Mouse (Mus musculus): ENCODE results near the gene Eif3b. TPM values are rescaled to one million over a fixed set of nuclear protein-coding genes. Genes with fewer than 3 reads are reported as not detected.

Eif3b gene
- polyA plus RNA-seq, 1 experiment from 2014 or later = 229 TPM

DNA sequence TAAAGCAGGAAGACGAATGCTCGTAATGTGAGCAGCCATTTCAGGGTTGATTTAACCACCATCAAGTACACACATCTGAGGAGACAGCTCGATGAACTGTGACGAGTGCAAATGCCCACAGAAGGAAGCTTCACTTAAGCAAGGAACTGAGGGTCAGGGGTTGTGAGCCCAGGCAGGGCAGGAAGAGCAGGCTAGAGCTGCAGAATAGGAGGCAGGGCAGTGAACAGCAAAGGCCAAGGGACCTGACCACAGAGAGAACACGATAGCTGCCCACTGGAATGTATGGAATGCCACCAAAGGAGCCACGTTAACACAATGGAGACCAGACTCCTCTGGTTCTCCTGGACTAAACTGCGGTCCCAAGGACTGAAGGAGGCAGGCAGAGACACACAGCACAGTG is 35.6 kb upstream of the Eif3b start:
- peak overlapping the region; percentile 26; the same call in 1 of the 2 replicates for H3K27ac ChIP-seq
- H3K4me3 ChIP-seq = no peak overlapping the region
- 48% methylated on average over 7 of the region's 7 CpGs for WGBS (ENCODE audit: insufficient replicate concordance)
- H3K9me3 ChIP-seq (replicated peaks) = no peaks in the 10 kb centered on the region
- H3K9ac ChIP-seq = no peak overlapping the region
- no peaks in the 10 kb centered on the region for H3K27me3 ChIP-seq (replicated peaks)
- H3K36me3 ChIP-seq = 0 out of 2 replicates have a peak, but pooled peaks cover 4% of the 10 kb centered on the region
- ATAC-seq = 0 out of 2 replicates have a peak, but pooled peaks have one; percentile 27
- H3K4me1 ChIP-seq = peaks cover 55% of the 10 kb centered on the region
- H3K4me2 ChIP-seq = no peak overlapping the region

DNA sequence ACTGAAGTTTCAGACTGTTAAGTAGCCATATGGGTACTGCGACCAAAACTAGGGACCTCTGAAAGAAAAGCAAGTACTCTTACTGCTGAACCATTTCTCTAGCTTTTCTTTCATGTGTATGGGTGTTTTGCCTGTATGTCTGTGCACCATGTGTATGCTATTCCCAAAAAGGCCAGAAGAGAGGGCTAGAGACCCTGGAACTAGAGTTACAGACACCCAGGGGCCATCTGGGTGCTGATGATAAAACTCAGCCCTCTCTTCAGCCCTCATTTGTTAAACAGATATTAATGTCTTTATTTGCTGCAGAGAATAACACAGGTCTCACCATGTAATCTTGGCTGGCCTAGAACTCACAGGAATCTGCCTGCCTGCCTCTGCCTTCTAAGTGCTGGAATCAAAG is 34.7 kb upstream of the Eif3b start:
- H3K4me3 ChIP-seq = no peak overlapping the region
- H3K27me3 ChIP-seq (replicated peaks) = no peaks in the 10 kb centered on the region
- ATAC-seq = no peak
- H3K36me3 ChIP-seq = 0 out of 2 replicates have a peak, but pooled peaks cover 4% of the 10 kb centered on the region
- no peak overlapping the region for H3K9ac ChIP-seq
- no peak overlapping the region for H3K27ac ChIP-seq
- WGBS (ENCODE audit: insufficient replicate concordance) = 71% methylated on average over 1 of the region's 1 CpGs
- H3K9me3 ChIP-seq (replicated peaks) = no peaks in the 10 kb centered on the region
- H3K4me2 ChIP-seq = no peak overlapping the region
- H3K4me1 ChIP-seq = peaks cover 59% of the 10 kb centered on the region

GRCm38 (mm10) chr5:140387236-140387635 is 31.9 kb upstream of the Eif3b start:
- Histone ChIP-seq H3K9ac (no peak overlapping the region), H3K9me3 (replicated peaks) (no peaks in the 10 kb centered on the region), H3K4me3 (no peak overlapping the region), H3K4me2 (peak overlapping the region; percentile 97; the same call in 1 of the 2 replicates), H3K36me3 (no peaks in the 10 kb centered on the region), H3K4me1 (peaks cover 48% of the 10 kb centered on the region), H3K27me3 (replicated peaks) (no peaks in the 10 kb centered on the region), H3K27ac (no peak overlapping the region)
- ATAC-seq = no peak
- 76% methylated on average over 7 of the region's 7 CpGs for WGBS (ENCODE audit: insufficient replicate concordance)

GRCm38 (mm10) chr5:140387816-140388510 is 31.2 kb upstream of the Eif3b start:
- peak overlapping the region; percentile 72 for H3K4me3 ChIP-seq
- no peaks in the 10 kb centered on the region for H3K9me3 ChIP-seq (replicated peaks)
- no peak for ATAC-seq
- peaks cover 44% of the 10 kb centered on the region for H3K4me1 ChIP-seq
- no peaks in the 10 kb centered on the region for H3K36me3 ChIP-seq
- no peaks in the 10 kb centered on the region for H3K27me3 ChIP-seq (replicated peaks)
- H3K9ac ChIP-seq = peak overlapping the region; percentile 79
- H3K27ac ChIP-seq = no peak overlapping the region
- 59% methylated on average over 12 of the region's 12 CpGs for WGBS (ENCODE audit: insufficient replicate concordance)
- peak overlapping the region; percentile 97 for H3K4me2 ChIP-seq

DNA sequence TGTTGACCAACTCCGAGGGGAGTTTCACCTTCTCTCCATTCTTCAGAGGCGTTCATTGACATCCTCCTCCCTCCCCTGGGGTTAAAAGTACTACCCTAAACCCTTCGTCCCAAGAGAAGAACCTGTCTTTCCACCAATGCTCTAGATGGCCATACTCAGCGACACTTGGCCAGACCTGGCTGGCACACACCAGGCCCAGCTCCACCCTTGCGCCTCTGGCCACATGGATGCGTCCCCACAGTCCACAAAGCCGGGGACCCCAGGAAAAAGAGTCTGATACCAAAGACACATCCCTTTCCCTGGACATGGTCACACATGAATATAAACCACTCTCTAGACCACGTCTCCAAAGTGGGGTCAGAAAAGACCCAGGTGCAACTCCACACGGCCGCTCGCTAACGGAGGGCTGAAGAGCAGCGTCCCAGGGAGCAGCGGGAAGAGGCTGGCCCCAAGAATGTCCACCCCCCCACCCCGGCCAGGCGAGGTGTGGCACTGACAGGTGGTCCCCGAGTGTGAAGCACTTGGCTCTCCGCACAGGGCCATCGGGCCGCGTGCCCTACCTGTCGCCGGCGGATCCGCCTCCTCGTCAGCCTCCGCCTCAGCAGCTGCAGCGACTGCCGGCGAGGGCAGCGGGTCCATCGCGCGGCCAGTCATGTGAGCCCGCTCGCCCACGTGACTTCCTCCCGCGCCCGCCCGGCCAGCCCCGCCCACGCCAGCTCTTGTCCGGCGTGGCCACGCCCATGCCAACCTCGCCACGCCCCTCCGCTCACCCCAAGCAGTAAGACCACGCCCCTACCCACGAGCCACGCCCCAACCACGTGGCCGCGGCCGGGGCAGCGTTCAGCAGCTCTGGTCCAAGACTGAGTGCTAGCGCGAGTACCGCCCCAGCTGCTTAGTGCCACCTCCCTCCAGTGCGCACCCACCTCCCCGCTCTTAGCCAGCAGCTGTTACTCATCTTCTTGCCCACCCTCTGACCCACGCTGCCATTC is 30.2 kb upstream of the Eif3b start, which contains the start of gene Snx8:
Gene Snx8, minus strand, starts transcription at position 675 of the 989 bp plus-strand sequence.
- Histone ChIP-seq H3K9me3 (replicated peaks) (no peaks in the 10 kb centered on the region), H3K27ac (peak within 1 kb of the TSS; percentile 59; the same call in 1 of the 2 replicates), H3K4me3 (peak within 1 kb of the TSS; percentile 72), H3K9ac (peak within 1 kb of the TSS; percentile 79), H3K36me3 (no peaks in the 10 kb centered on the region), H3K27me3 (replicated peaks) (no peaks in the 10 kb centered on the region), H3K4me1 (peaks cover 38% of the 10 kb centered on the region), H3K4me2 (peak within 1 kb of the TSS; percentile 97)
- peak; percentile 88 for ATAC-seq
- 2% methylated on average over 63 of the region's 63 CpGs for WGBS (ENCODE audit: insufficient replicate concordance)

DNA sequence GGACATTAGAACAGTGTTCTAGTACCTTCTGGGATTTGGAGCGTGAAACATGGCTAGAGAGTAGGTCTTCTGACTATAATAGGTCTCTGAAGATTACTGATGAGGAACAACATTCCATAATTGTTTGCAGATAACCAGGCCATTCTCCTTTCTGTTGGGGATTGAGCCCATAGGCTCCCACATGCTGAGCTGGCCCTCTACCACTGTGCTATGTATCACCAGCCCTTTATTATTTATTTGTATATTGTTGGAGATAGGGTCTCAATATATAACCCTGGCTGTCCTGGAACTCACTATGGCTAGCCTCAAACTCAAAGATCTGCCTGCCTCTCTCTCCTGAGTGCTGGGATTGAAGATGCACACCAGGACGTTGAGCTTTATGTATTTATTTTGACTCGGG is 29.5 kb upstream of the Eif3b start:
- 60% methylated on average over 3 of the region's 3 CpGs for WGBS (ENCODE audit: insufficient replicate concordance)
- H3K27ac ChIP-seq = no peak overlapping the region
- peak; percentile 10; the same call in 1 of the 2 replicates for ATAC-seq

GRCm38 (mm10) chr5:140391435-140391834 is 27.7 kb upstream of the Eif3b start:
- no peak overlapping the region for H3K4me2 ChIP-seq
- H3K27me3 ChIP-seq (replicated peaks) = no peaks in the 10 kb centered on the region
- H3K4me3 ChIP-seq = no peak overlapping the region
- 50% methylated on average over 1 of the region's 1 CpGs for WGBS (ENCODE audit: insufficient replicate concordance)
- no peaks in the 10 kb centered on the region for H3K9me3 ChIP-seq (replicated peaks)
- H3K36me3 ChIP-seq = no peaks in the 10 kb centered on the region
- no peak overlapping the region for H3K27ac ChIP-seq
- peaks cover 30% of the 10 kb centered on the region for H3K4me1 ChIP-seq
- ATAC-seq = no peak
- H3K9ac ChIP-seq = no peak overlapping the region

More for the DNA sequence above, 29.5 kb upstream of the Eif3b start:
- Histone ChIP-seq H3K4me3 (peak overlapping the region; percentile 72), H3K9ac (0 out of 2 replicates have a peak overlapping the region, but pooled peaks have one; percentile 34), H3K4me1 (peaks cover 31% of the 10 kb centered on the region), H3K27me3 (replicated peaks) (no peaks in the 10 kb centered on the region), H3K36me3 (no peaks in the 10 kb centered on the region), H3K9me3 (replicated peaks) (no peaks in the 10 kb centered on the region), H3K4me2 (peak overlapping the region; percentile 97)

GRCm38 (mm10) chr5:140391981-140392380 is 27.1 kb upstream of the Eif3b start:
- no peak for ATAC-seq
- no peak overlapping the region for H3K4me3 ChIP-seq
- H3K4me2 ChIP-seq = no peak overlapping the region
- H3K9ac ChIP-seq = no peak overlapping the region
- WGBS (ENCODE audit: insufficient replicate concordance) = 71% methylated on average over 5 of the region's 5 CpGs
- H3K9me3 ChIP-seq (replicated peaks) = no peaks in the 10 kb centered on the region
- H3K4me1 ChIP-seq = peaks cover 30% of the 10 kb centered on the region
- no peaks in the 10 kb centered on the region for H3K36me3 ChIP-seq
- no peak overlapping the region for H3K27ac ChIP-seq
- no peaks in the 10 kb centered on the region for H3K27me3 ChIP-seq (replicated peaks)

- Histone ChIP-seq H3K4me1 (peaks cover 22% of the 10 kb centered on the region), H3K9ac (no peak overlapping the region), H3K36me3 (no peaks in the 10 kb centered on the region), H3K4me2 (no peak overlapping the region), H3K27me3 (replicated peaks) (peaks cover 2% of the 10 kb centered on the region), H3K9me3 (replicated peaks) (no peaks in the 10 kb centered on the region), H3K27ac (no peak overlapping the region), H3K4me3 (no peak overlapping the region)
- WGBS (ENCODE audit: insufficient replicate concordance) = 51% methylated on average over 3 of the region's 3 CpGs
- ATAC-seq = no peak
These were observed 26.4 kb upstream of the Eif3b start for GRCm38 (mm10) chr5:140392701-140393100.

- no peak for ATAC-seq
- peaks cover 10% of the 10 kb centered on the region for H3K27me3 ChIP-seq (replicated peaks)
- no peaks in the 10 kb centered on the region for H3K4me1 ChIP-seq
- no peak overlapping the region for H3K9ac ChIP-seq
- H3K4me2 ChIP-seq = no peak overlapping the region
- H3K36me3 ChIP-seq = no peaks in the 10 kb centered on the region
- WGBS (ENCODE audit: insufficient replicate concordance) = 45% methylated on average over 8 of the region's 8 CpGs
- H3K4me3 ChIP-seq = no peak overlapping the region
- H3K9me3 ChIP-seq (replicated peaks) = no peaks in the 10 kb centered on the region
- H3K27ac ChIP-seq = no peak overlapping the region
These were observed 22.8 kb upstream of the Eif3b start for GRCm38 (mm10) chr5:140396166-140396940.

- Histone ChIP-seq H3K4me2 (no peak overlapping the region), H3K36me3 (no peaks in the 10 kb centered on the region), H3K9ac (no peak overlapping the region), H3K4me3 (no peak overlapping the region), H3K27ac (no peak overlapping the region), H3K4me1 (no peaks in the 10 kb centered on the region), H3K9me3 (replicated peaks) (no peaks in the 10 kb centered on the region), H3K27me3 (replicated peaks) (peaks cover 7% of the 10 kb centered on the region)
- no peak for ATAC-seq
- 72% methylated on average over 4 of the region's 4 CpGs for WGBS (ENCODE audit: insufficient replicate concordance)
These were observed 16.4 kb upstream of the Eif3b start for GRCm38 (mm10) chr5:140402640-140403270.
